Mouse (Mus musculus) forebrain, embryonic 15.5 days (tissue): ENCODE data around the gene Ncstn. TPM values are rescaled to one million over a fixed set of nuclear protein-coding genes. Genes with fewer than 3 reads are reported as not detected.

Experiments used
- ATAC-seq: fragments of 200-750 bp; cut with Nextera tagmentation; replicated peaks from 2 replicates; pipeline ENCODE4 v1.8.0; 2017; ENCODE audit warnings: mild to moderate bottlenecking, moderate TSS enrichment, moderate library complexity
- H3K27ac ChIP-seq: fragments of 300-500 bp; sonication (generic); replicated peaks from 2 replicates; pipeline ENCODE4 v1.5.1; 2015; ENCODE audit warnings: mild to moderate bottlenecking, inconsistent platforms
- H3K27me3 ChIP-seq: fragments of 300-500 bp; sonication (generic); 2 replicates; pipeline ENCODE4 v1.6.1; 2015; ENCODE audit warnings: inconsistent platforms
- H3K36me3 ChIP-seq: fragments of 300-500 bp; sonication (generic); 2 replicates; pipeline ENCODE4 v1.6.1; 2015; ENCODE audit warnings: mild to moderate bottlenecking, inconsistent platforms
- H3K4me1 ChIP-seq: fragments of 300-500 bp; sonication (generic); 2 replicates; pipeline ENCODE4 v1.6.1; 2015; ENCODE audit warnings: inconsistent platforms
- H3K4me2 ChIP-seq: fragments of 300-500 bp; sonication (generic); replicated peaks from 2 replicates; pipeline ENCODE4 v1.6.1; 2015; ENCODE audit warnings: mild to moderate bottlenecking, inconsistent platforms
- H3K4me3 ChIP-seq: fragments of 300-500 bp; sonication (generic); 2 replicates; pipeline ENCODE4 v1.5.1; 2015; ENCODE audit warnings: mild to moderate bottlenecking, inconsistent platforms
- H3K9ac ChIP-seq: fragments of 300-500 bp; sonication (generic); replicated peaks from 2 replicates; pipeline ENCODE4 v1.6.1; 2015; ENCODE audit warnings: mild to moderate bottlenecking, inconsistent platforms
- H3K9me3 ChIP-seq: fragments of 300-500 bp; sonication (generic); 2 replicates; pipeline ENCODE4 v1.6.1; 2016; ENCODE audit warnings: inconsistent platforms
- WGBS: fragments of 180-500 bp; shearing (Covaris S2); methylation state at CpG from one replicate; pipeline ENCODE4 v1.1.7; 2015; ENCODE audit warnings: mixed read lengths; 5-methylcytosine and 5-hydroxymethylcytosine counted together
- polyA plus RNA-seq: library from polyadenylated mRNA; unstranded; fragments of >200 nt; fragmentation: Nextera tagmentation; extraction: Ambion mirVana; gene quantifications from 2 replicates; pipeline ENCODE4 v1.2.1, GENCODE M21; 2015

Ncstn gene
- polyA plus RNA-seq, 1 experiment from 2014 or later: 104 TPM

DNA sequence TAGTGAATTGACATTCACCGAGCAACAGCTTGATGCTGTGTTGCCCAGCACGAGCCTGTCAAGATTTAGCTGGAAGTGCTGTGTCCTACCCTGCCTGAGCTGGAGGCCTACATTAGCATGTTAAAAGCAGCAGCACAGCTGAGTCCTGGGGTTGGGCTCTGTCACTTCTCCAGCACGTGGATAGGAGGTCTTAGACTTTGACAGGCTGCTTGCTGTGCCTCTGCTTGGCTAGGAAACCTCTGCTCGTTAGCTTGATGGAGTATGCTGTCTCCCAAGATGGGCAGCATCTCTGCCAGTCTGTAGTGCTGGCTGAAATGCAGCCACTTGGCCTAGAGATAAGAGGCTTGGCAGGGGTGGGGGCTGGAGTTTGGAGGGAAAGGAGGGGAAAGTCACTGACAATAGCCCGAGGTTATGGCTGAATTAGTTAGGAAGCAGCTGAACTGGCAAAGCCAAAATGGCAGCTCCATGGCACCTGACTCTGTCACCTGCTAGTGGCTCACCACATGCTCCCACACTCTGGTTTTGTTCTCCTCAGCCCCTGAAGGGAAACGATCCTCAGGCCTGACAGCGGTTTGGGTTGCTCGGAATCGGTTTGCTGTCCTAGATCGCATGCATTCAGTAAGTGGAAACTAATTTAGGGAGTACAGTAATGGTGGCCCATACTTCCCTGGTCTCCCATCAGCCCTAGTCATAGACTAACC, 25.3 kb upstream of the Ncstn start:
- Histone ChIP-seq H3K36me3 (peaks cover 95% of the 10 kb centered on the region), H3K27ac (no peak overlapping the region), H3K4me2 (no peak overlapping the region), H3K9ac (no peak overlapping the region), H3K9me3 (no peaks in the 10 kb centered on the region), H3K4me3 (no peak overlapping the region), H3K4me1 (no peaks in the 10 kb centered on the region), H3K27me3 (no peaks in the 10 kb centered on the region)
- WGBS: 62% methylated on average over 10 of the region's 10 CpGs
- peak; percentile 68 for ATAC-seq

DNA sequence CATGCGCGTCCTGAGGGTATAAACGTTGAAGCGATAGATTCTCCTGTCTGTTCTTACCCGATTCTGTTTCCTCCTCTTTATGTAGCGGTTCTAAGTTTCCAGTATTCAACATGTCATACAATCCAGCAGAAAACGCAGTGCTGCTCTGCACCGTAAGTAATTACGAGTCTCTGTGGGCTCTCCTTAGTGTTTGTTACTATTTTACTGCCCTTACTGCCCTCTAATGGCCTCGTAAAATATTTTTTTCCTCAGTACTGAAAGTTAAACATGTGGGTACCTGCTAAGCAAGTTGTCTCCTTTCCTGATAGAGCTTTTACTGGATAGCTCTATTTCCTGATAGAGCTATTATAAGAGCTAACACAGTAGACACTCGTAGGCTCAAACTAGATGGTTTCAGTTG, 22.5 kb upstream of the Ncstn start:
- peaks cover 93% of the 10 kb centered on the region for H3K36me3 ChIP-seq
- H3K4me2 ChIP-seq: no peak overlapping the region
- no peaks in the 10 kb centered on the region for H3K4me1 ChIP-seq
- no peaks in the 10 kb centered on the region for H3K9me3 ChIP-seq
- no peak overlapping the region for H3K4me3 ChIP-seq
- no peak overlapping the region for H3K27ac ChIP-seq
- no peak overlapping the region for H3K9ac ChIP-seq
- ATAC-seq: no peak
- no peaks in the 10 kb centered on the region for H3K27me3 ChIP-seq
- WGBS: 84% methylated on average over 11 of the region's 11 CpGs

DNA sequence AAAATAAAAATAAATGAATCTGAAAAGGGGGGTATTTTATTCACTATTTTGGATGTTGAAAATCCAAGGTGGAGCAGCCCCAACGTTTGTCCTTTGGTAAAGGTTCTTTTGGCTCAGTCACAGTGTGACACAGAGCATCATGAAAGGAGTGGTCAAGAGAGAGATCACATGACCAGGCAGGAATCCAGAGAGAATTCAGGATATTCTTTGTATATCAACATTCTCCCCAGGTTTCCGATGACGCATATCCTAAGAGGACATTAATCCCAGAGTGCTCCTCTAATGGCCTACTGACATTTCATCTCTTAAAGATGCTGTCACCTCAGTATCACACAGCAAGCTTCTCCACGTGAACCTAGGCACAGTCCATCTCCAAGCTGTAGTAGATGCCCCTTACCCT, 21.0 kb upstream of the Ncstn start:
- 90% methylated on average over 4 of the region's 4 CpGs for WGBS
- no peak overlapping the region for H3K9ac ChIP-seq

DNA sequence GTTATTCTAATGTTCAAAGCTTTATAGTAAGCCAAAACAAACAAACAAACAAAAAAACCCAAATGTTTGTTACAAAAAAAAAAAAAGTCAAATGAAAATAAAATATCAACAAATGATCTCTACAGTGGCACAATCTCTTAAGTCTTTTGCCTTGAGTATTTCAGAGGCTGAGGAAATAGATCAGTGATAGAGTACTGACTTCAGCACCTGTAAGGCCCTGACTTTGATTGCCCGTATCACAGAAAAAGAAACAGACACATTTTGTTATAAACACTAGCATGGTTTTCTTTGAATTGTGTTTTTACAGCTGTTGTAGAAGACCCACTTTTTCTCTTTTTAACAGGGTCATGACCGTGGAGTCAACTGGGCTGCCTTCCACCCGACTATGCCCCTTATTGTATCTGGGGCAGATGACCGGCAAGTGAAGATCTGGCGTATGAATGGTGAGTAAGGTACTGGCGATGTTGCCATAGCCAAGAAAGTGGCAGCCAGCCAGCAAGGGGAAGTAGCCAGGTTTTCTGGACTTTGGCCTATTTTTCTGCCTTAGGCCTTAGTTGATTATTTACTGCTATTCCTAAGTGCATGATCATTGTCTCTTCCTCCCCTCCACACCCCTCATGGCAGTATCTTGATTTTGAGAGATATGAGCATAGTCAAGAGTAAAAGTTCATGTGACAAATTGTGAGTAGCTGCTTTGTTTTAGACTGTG, 16.9 kb upstream of the Ncstn start:
- H3K9me3 ChIP-seq: no peaks in the 10 kb centered on the region
- H3K36me3 ChIP-seq: peaks cover 78% of the 10 kb centered on the region
- no peak for ATAC-seq
- no peak overlapping the region for H3K4me3 ChIP-seq
- no peaks in the 10 kb centered on the region for H3K4me1 ChIP-seq
- no peak overlapping the region for H3K27ac ChIP-seq
- H3K27me3 ChIP-seq: no peaks in the 10 kb centered on the region
- whole genome bisulfite sequencing: 91% methylated on average over 6 of the region's 6 CpGs
- H3K4me2 ChIP-seq: no peak overlapping the region
- no peak overlapping the region for H3K9ac ChIP-seq

More for the DNA sequence above, 21.0 kb upstream of the Ncstn start:
- Histone ChIP-seq H3K36me3 (peaks cover 88% of the 10 kb centered on the region), H3K4me3 (no peak overlapping the region), H3K9me3 (no peaks in the 10 kb centered on the region), H3K27ac (no peak overlapping the region), H3K4me1 (no peaks in the 10 kb centered on the region), H3K27me3 (no peaks in the 10 kb centered on the region), H3K4me2 (no peak overlapping the region)
- ATAC-seq: no peak

DNA sequence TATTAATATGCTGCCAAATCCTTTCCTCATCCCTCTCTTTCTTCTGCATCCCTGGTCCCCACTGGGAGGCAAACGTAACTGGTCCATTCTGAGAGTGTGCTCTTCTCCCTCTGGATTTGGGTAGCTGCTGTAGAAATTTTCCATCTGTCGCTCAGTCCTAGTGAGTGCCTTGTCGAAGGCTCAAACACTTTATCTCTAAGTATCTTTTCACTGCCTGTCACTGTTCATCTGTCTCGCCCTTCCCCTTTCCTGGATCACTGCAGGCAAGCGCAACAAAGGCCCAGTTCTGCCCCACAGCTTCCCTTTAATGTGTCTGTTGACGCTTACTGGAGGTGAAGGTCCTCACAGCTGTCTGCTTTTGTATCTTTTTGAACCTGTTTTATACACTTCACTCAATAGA, 12.6 kb upstream of the Ncstn start:
- no peak overlapping the region for H3K4me3 ChIP-seq
- no peak overlapping the region for H3K27ac ChIP-seq
- no peak for ATAC-seq
- no peaks in the 10 kb centered on the region for H3K4me1 ChIP-seq
- H3K36me3 ChIP-seq: peaks cover 76% of the 10 kb centered on the region
- H3K27me3 ChIP-seq: no peaks in the 10 kb centered on the region
- H3K9ac ChIP-seq: no peak overlapping the region
- no peaks in the 10 kb centered on the region for H3K9me3 ChIP-seq
- 63% methylated on average over 6 of the region's 6 CpGs for WGBS
- H3K4me2 ChIP-seq: no peak overlapping the region

DNA sequence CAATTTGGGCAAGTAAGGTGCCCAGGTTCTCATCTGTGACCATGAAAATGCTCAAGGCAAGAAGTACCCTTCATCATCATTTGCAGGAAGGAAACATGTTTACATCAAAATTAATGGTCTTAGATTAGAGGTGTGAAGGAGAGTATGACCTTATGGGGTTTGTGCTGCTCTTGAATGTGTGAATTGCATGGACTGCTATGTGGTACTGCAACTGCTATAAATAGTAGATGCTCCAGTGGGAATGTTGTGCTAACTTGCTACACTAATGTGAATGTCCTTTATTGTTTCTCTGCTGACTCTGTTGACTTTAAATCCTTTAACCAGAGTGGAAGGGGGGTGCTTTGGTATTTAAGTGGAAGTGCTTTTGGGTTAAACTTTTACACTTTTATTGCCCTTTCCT, 11.7 kb upstream of the Ncstn start:
- Histone ChIP-seq H3K27ac (no peak overlapping the region), H3K4me1 (no peaks in the 10 kb centered on the region), H3K4me2 (no peak overlapping the region), H3K36me3 (peaks cover 80% of the 10 kb centered on the region), H3K4me3 (no peak overlapping the region), H3K27me3 (no peaks in the 10 kb centered on the region), H3K9ac (no peak overlapping the region), H3K9me3 (no peaks in the 10 kb centered on the region)
- no peak for ATAC-seq

DNA sequence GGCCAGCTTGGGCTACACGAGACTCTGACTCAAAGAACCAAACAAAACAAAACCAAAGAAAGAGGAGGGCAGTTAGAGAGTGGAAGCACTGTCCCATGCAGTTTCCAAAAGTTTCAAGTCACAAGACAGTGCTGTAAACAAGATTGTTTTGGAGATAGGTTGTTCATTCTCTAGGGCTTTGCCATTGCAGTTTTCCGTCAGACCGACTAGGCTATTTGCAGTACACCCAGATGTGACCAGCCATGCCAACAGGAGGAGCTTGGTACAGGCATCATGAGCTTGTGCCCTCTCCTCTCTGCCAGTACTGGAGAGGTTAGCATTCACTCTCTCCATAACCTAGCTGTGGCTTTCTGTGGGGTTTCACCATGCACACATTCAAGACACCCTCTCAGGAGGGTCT, 10.9 kb upstream of the Ncstn start:
- Histone ChIP-seq H3K27me3 (no peaks in the 10 kb centered on the region), H3K9me3 (no peaks in the 10 kb centered on the region), H3K4me3 (no peak overlapping the region), H3K27ac (no peak overlapping the region), H3K36me3 (peaks cover 84% of the 10 kb centered on the region), H3K4me1 (no peaks in the 10 kb centered on the region), H3K4me2 (no peak overlapping the region), H3K9ac (no peak overlapping the region)
- WGBS: 74% methylated on average over 3 of the region's 3 CpGs
- no peak for ATAC-seq

DNA sequence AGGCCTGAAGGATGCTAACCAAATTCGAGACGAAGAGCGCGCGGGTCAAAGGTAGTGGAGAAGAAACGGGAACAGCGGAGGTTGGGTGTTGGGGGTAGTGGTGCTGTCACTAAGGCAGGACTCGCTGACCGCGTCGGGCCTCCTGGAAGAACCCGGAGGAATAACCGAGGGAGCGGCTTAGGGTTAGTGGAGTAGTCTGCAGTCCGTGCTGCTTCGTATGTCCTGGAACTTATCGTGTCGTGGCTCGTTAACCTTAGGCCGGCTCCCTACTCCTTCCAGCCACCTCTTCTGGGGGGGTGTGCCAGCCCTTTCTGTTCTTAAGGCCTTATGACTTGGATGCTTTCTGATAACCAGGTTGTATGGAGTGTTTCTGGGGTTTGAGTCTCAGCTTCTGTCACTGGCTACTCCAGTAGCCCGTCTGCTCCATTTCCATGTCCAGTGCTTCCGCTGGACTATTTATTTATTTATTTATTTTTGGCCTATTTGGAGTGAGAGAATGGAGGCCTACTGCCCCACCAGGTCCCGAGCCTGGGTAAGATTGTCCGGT, 377 bp upstream of the Ncstn start:
- 2% methylated on average over 24 of the region's 24 CpGs for WGBS
- H3K27me3 ChIP-seq: no peaks in the 10 kb centered on the region
- peak overlapping the region; percentile 86 for H3K27ac ChIP-seq
- H3K4me2 ChIP-seq: peak overlapping the region; percentile 61
- no peaks in the 10 kb centered on the region for H3K9me3 ChIP-seq
- H3K4me1 ChIP-seq: peaks cover 33% of the 10 kb centered on the region
- H3K36me3 ChIP-seq: peaks cover 23% of the 10 kb centered on the region
- peak; percentile 85 for ATAC-seq
- H3K4me3 ChIP-seq: peak overlapping the region; percentile 94
- peak overlapping the region; percentile 90 for H3K9ac ChIP-seq

DNA sequence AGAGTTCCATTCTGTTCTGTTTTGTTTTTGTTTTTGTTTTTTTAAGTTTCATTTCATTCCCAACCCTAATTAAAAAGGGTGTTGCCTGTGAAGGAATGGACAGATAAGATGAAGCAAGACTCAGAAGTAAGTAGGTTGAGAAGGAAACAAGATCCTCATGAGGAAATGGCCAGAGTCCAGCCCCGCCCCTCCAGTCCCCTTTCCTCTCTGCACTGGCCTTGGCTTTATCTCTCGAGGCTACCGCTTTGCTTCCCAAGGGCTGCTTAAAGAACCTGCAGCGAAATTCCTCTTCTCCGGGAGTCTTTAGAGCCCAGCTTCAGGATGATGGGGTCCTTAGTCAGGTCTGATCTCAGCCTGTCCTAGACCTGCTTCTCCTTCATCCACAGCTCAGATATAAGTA, 4.6 kb downstream of the Ncstn start:
- Histone ChIP-seq H3K4me2 (no peak overlapping the region), H3K4me1 (peaks cover 9% of the 10 kb centered on the region), H3K9ac (no peak overlapping the region), H3K36me3 (peaks cover 66% of the 10 kb centered on the region), H3K4me3 (no peak overlapping the region), H3K27ac (no peak overlapping the region), H3K27me3 (no peaks in the 10 kb centered on the region), H3K9me3 (no peaks in the 10 kb centered on the region)
- 75% methylated on average over 5 of the region's 5 CpGs for WGBS
- ATAC-seq: no peak

DNA sequence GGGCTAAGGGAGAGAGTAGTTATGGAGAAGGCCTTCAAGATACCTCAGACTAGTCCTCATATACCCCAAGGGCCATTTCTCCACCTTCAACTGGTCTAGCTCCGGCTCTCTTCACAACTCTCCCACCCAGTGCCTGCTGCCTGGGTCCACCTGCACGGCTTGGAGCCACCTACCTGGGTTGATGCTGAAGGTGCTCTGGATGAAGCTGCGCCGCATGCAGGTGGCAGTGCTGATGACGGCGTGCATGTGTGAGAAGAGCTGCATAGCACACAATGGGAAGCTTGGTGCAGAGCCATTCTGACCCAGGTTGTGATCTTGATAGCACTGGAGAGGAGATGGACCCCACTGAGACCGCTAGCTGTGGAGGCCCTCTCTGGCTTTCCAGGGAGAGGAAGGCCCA, 10.0 kb downstream of the Ncstn start:
- Histone ChIP-seq H3K4me1 (peaks cover 7% of the 10 kb centered on the region; the same call in 1 of the 2 replicates), H3K4me3 (no peak overlapping the region), H3K36me3 (peaks cover 95% of the 10 kb centered on the region), H3K4me2 (no peak overlapping the region), H3K9me3 (no peaks in the 10 kb centered on the region), H3K9ac (no peak overlapping the region), H3K27ac (peak overlapping the region; percentile 60; the same call in 1 of the 2 replicates), H3K27me3 (no peaks in the 10 kb centered on the region)
- 96% methylated on average over 7 of the region's 7 CpGs for WGBS
- no peak for ATAC-seq

DNA sequence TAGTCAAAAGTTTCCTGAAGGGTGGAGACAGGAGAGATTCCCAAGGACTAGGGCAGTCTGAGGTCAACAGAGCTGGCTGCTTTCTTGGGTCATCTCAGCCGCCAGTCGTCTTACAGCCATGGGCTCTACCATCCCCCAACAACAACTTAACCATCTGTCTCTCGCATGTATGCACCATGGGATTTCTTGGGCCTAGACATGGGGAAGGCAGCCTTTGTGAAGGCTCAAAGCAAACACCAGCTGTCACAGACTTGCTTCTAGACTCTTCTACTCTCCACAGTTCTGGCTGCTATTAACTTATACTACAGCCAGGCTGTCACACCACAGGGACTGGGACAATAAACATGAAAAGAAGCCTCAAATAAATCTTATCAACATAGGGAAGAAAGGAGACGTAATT, 11.0 kb downstream of the Ncstn start:
- peak; percentile 76 for ATAC-seq
- peak overlapping the region; percentile 60 for H3K27ac ChIP-seq
- H3K4me2 ChIP-seq: no peak overlapping the region
- H3K4me1 ChIP-seq: peaks cover 7% of the 10 kb centered on the region; the same call in 1 of the 2 replicates
- H3K4me3 ChIP-seq: no peak overlapping the region
- no peaks in the 10 kb centered on the region for H3K9me3 ChIP-seq
- 51% methylated on average over 4 of the region's 4 CpGs for WGBS
- H3K9ac ChIP-seq: no peak overlapping the region
- peaks cover 98% of the 10 kb centered on the region for H3K36me3 ChIP-seq
- H3K27me3 ChIP-seq: no peaks in the 10 kb centered on the region

DNA sequence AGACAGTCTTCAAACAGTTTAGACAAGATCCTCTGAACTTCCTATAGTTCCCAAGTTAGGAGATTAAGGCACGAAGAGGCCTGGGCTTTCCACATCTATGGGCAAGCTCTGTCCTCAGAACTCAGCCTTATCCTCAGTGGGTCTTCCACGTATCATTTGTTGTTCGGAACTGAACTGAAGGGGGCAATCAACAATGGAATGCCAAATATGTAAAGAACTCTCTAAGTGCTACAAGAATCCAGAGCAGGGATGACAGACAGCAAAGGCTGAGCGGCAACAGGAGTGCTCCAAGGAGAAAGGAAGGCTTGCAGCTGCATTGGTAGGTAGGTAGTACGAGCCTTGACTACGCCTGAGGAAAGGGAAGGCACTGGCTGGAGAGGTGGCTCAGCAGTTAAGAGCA, 12.4 kb downstream of the Ncstn start:
- H3K9ac ChIP-seq: no peak overlapping the region
- H3K9me3 ChIP-seq: no peaks in the 10 kb centered on the region
- H3K27ac ChIP-seq: no peak overlapping the region
- H3K4me1 ChIP-seq: peaks cover 7% of the 10 kb centered on the region; the same call in 1 of the 2 replicates
- ATAC-seq: no peak
- H3K27me3 ChIP-seq: no peaks in the 10 kb centered on the region
- WGBS: 86% methylated on average over 6 of the region's 6 CpGs
- peaks cover 98% of the 10 kb centered on the region for H3K36me3 ChIP-seq
- H3K4me2 ChIP-seq: no peak overlapping the region
- H3K4me3 ChIP-seq: no peak overlapping the region
